Mouse (Mus musculus) olfactory bulb, adult 2 months (tissue): ENCODE measurements at regions not wholly inside any gene's neighbourhood (a gene's known extent, or its start where the extent isn't known, plus 50 kb on each side); places are given as distances from the start of the nearest gene placed in this dataset.

ENCODE experiments used
- H3K27ac ChIP-seq: fragments of 200-500 bp; 2 replicates; pipeline ENCODE4 v1.5.1; 2012; ENCODE audit warnings: low read depth, low read length; ENCODE audit not compliant: insufficient read depth
- H3K4me1 ChIP-seq: fragments of 200-500 bp; 2 replicates; pipeline ENCODE4 v1.6.1; 2012; ENCODE audit warnings: low read length; ENCODE audit not compliant: control insufficient read depth, insufficient read depth
- H3K4me3 ChIP-seq: fragments of 200-500 bp; 2 replicates; pipeline ENCODE4 v1.5.1; 2012; ENCODE audit warnings: mild to moderate bottlenecking, low read depth, low read length, moderate library complexity; ENCODE audit not compliant: insufficient read depth
- CTCF ChIP-seq: fragments of 200-500 bp; IDR thresholded peaks from 2 replicates; pipeline ENCODE4 v1.5.1; 2012; ENCODE audit warnings: low read depth, mild to moderate bottlenecking, low read length, moderate library complexity; ENCODE audit not compliant: insufficient read depth
- POLR2A ChIP-seq: fragments of 200-500 bp; IDR thresholded peaks from 2 replicates; pipeline ENCODE4 v1.6.1; 2012; ENCODE audit warnings: mild to moderate bottlenecking, low read depth, low read length, moderate library complexity; ENCODE audit not compliant: insufficient read depth
- whole genome bisulfite sequencing: fragments of 180-500 bp; shearing (Covaris S2); methylation state at CpG from one replicate; pipeline ENCODE4 v1.1.7; 2018; 5-methylcytosine and 5-hydroxymethylcytosine counted together

- no peak overlapping the region for H3K27ac ChIP-seq
- WGBS = 61% methylated on average over 2 of the region's 2 CpGs
- H3K4me1 ChIP-seq = no peaks in the 10 kb centered on the region
- H3K4me3 ChIP-seq = no peak overlapping the region
- TF ChIP-seq CTCF (no peak), POLR2A (no peak)
These were observed 631.8 kb upstream of the Gm21961 start for GRCm38 (mm10) chr15:65646470-65646869.

GRCm38 (mm10) chr15:65639484-65639883, 624.8 kb upstream of the Gm21961 start:
- WGBS = 66% methylated on average over 2 of the region's 2 CpGs
- TF ChIP-seq POLR2A = no peak
- no peak for TF ChIP-seq CTCF

DNA sequence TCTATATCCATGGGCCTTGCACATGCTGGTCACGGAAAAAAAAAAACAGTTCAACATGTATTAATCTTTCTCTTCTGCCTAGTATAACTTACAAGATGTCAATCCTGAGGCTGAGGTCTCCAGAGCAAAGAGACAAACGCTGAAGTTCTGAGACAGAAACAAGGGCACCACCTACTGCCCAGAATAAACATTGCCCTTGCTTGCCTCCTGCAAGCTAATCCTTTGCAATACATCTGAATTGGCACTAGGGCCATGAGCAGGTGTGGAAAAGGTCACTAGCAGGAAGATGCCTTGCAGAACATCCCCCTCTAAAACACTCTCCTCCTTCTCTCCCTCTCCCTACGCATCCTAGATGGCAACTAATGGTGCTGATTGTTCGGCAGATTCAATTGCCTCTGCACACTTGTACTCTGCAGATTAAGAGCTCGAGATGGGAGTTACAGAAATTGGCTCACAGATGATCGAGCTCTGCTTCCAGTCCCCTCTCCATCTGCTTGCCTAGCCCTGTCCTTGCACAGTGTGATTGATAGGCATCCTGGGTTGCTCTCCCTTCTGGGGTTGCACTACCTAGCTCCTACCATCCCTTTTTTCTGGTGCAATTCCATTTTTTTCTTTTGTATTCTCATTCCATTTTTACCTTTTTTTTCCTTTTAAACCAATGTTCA, 622.9 kb upstream of the Gm21961 start:
- H3K4me1 ChIP-seq = no peaks in the 10 kb centered on the region
- H3K27ac ChIP-seq = no peak overlapping the region
- 32% methylated on average over 6 of the region's 6 CpGs for WGBS
- no peak overlapping the region for H3K4me3 ChIP-seq
- no peak for TF ChIP-seq POLR2A
- peak; percentile 21; the same call in 1 of the 2 replicates for TF ChIP-seq CTCF

More at GRCm38 (mm10) chr15:65639484-65639883, 624.8 kb upstream of the Gm21961 start:
- H3K4me3 ChIP-seq = no peak overlapping the region
- no peak overlapping the region for H3K27ac ChIP-seq
- no peaks in the 10 kb centered on the region for H3K4me1 ChIP-seq

DNA sequence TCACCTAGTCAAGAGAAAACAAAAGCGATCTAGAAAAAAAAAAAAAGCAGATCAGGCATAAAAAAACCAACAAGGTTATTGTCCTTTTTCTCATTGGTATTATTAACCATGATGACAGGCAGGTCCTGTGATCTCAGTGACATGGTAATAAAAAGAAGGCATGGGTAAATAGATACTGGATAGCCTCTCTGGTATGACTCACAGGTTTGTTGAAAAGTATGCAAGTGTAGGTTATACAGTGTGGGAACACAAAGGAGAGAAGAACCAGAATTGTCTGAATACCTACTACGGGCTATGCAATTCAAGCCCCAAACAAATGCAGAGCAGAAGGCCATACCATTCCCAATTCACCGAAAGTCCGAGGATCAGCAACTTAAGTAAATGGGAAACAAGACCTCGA, 617.7 kb upstream of the Gm21961 start:
- Histone ChIP-seq H3K4me3 (no peak overlapping the region), H3K4me1 (no peaks in the 10 kb centered on the region), H3K27ac (no peak overlapping the region)
- no peak for TF ChIP-seq CTCF
- TF ChIP-seq POLR2A = no peak
- 90% methylated on average over 5 of the region's 5 CpGs for WGBS

- H3K27ac ChIP-seq = no peak overlapping the region
- no peaks in the 10 kb centered on the region for H3K4me1 ChIP-seq
- TF ChIP-seq POLR2A (no peak), CTCF (no peak)
- WGBS = 97% methylated on average over 1 of the region's 1 CpGs
- no peak overlapping the region for H3K4me3 ChIP-seq
These were observed 615.8 kb upstream of the Gm21961 start for GRCm38 (mm10) chr15:65630476-65630875.

DNA sequence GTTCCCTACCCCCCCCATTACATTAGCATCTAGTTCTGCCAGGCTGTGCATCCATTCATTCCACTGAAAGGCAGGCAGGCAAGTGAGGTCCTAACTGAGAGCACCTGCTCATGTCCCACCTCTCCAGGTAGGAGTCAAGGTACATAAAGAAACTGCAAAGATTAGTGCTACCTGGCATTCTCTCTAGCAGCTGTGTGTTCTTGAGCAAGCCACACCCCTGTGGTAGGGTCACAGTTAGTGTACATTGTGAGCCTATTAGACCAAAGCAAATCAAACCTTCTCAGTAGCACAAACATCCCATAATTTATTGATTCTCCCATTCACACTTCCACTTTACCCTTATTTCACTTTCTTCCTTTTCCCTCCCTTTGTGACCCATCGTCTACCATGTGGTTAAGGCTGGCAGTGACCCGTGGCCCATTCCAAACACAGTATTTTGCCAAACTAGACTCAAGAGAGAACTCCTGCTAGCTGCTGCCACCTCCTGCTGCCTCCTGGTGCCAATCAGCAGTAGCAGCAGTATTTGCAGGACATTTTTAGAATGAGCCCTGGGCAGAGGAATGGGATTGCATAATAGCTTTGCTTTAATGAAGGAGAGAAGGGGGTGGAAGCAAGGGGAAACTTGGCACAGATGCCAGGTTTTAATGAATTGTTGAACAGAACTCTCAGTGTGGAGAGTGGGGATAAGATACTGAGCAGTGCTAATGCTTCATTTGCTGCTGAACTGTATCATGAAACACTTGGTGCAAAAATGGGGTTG, 578.2 kb upstream of the Gm21961 start:
- 13% methylated on average over 2 of the region's 2 CpGs for WGBS
- Histone ChIP-seq H3K4me3 (no peak overlapping the region), H3K27ac (no peak overlapping the region), H3K4me1 (no peaks in the 10 kb centered on the region)
- TF ChIP-seq POLR2A (no peak), CTCF (no peak)

DNA sequence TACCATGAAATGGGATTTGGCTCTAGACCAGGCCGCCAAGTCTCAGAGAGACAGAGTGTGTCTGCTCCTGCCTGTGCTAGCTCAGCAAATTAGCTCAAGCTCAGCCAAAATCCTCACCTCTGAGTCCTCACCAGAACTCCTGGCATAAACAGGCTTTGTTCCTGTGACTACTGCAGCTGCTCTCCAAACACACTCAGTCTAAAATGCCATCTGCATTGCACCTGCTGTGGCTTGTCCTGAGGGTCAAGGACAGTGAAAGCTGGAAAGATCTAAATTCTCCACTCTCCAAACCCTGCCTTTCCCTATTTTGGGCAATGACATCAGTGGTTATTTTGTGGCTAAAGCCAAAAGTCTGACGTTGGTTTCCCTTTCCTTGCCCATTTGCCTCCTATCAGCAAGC, 570.9 kb upstream of the Gm21961 start:
- no peak overlapping the region for H3K27ac ChIP-seq
- no peak overlapping the region for H3K4me3 ChIP-seq
- no peaks in the 10 kb centered on the region for H3K4me1 ChIP-seq
- WGBS = 74% methylated on average over 2 of the region's 2 CpGs
- TF ChIP-seq POLR2A = no peak
- no peak for TF ChIP-seq CTCF

DNA sequence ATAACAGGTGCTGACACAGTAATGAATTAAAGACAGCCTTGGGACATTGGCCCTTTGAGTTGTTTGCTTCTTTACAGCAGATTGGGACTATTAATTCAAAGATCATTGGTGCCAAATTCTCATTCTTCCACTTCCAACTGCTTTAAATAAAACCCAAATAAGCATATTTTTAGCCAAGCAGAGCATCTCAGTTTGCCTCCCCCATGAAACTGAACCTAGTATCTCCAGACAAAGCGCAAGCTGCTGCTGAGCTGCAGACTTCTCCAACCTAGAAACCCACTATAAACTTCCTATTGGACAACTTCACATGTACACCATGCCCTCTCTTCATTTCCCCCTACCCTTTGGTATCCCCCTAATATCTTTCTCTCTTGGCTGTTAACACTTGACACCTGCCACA, 564.6 kb upstream of the Gm21961 start:
- WGBS = 80% methylated on average over 1 of the region's 1 CpGs

GRCm38 (mm10) chr15:65567931-65568330, 553.2 kb upstream of the Gm21961 start:
- WGBS = 91% methylated on average over 2 of the region's 2 CpGs
- Histone ChIP-seq H3K27ac (no peak overlapping the region), H3K4me1 (no peaks in the 10 kb centered on the region), H3K4me3 (no peak overlapping the region)
- TF ChIP-seq POLR2A (no peak), CTCF (no peak)

More for the DNA sequence above, 564.6 kb upstream of the Gm21961 start:
- no peak for TF ChIP-seq POLR2A
- no peak for TF ChIP-seq CTCF
- no peak overlapping the region for H3K27ac ChIP-seq
- H3K4me1 ChIP-seq = no peaks in the 10 kb centered on the region
- no peak overlapping the region for H3K4me3 ChIP-seq
